Mouse (Mus musculus): ENCODE measurements around the gene Nat14.
A peak's percentile ranks its signal among the peaks of the same experiment; 100 is the strongest.

The Nat14 gene

GRCm38 (mm10) chr7:4947855-4948254 lies 26.0 kb downstream of the Nat14 start:
- no peak for DNase-seq (ENCODE audit: low spot score in 2 of 2)

- DNase-seq (ENCODE audit: low spot score in 2 of 2), result no peak
These were observed 26.6 kb downstream of the Nat14 start for GRCm38 (mm10) chr7:4948386-4948785.

- DNase-seq (ENCODE audit: low spot score in 2 of 2), result no peak
These were observed 28.9 kb downstream of the Nat14 start for GRCm38 (mm10) chr7:4950561-4951342.

- DNase-seq (ENCODE audit: low spot score in 2 of 2), result no peak
These were observed 32.1 kb downstream of the Nat14 start for GRCm38 (mm10) chr7:4953815-4954445.

- DNase-seq (ENCODE audit: low spot score in 2 of 2), result no peak
These were observed 35.5 kb downstream of the Nat14 start for GRCm38 (mm10) chr7:4957361-4957760.

- DNase-seq (ENCODE audit: low spot score in 2 of 2), result no peak
These were observed 41.7 kb downstream of the Nat14 start for GRCm38 (mm10) chr7:4963527-4963926.

- DNase-seq (ENCODE audit: low spot score in 2 of 2), result peak; percentile 46 to 64
These were observed 42.4 kb downstream of the Nat14 start, which contains the start of gene Sbk2 for GRCm38 (mm10) chr7:4964272-4964671. Gene Sbk2 (minus strand): TSS chr7:4964406.

GRCm38 (mm10) chr7:4964988-4965387 lies 43.2 kb downstream of the Nat14 start:
- no peak for DNase-seq (ENCODE audit: low spot score in 2 of 2)

- DNase-seq (ENCODE audit: low spot score in 2 of 2), result no peak
These were observed 49.2 kb downstream of the Nat14 start, which contains the start of gene Sbk3 for GRCm38 (mm10) chr7:4971068-4971467. Gene Sbk3 (minus strand): TSS chr7:4971168.

GRCm38 (mm10) chr7:4971710-4972109 lies 49.9 kb downstream of the Nat14 start:
- DNase-seq (ENCODE audit: low spot score in 2 of 2), result no peak

GRCm38 (mm10) chr7:4972321-4973047 lies 50.7 kb downstream of the Nat14 start:
- DNase-seq (ENCODE audit: low spot score in 2 of 2), result no peak
